Mouse (Mus musculus): ENCODE data around the gene Tjp2. TPM values are rescaled to one million over a fixed set of nuclear protein-coding genes. Genes with fewer than 3 reads are reported as not detected.
"Not testable (repeated sequence)": the region's sequence is repeated elsewhere in the genome, so short reads cannot be mapped to it uniquely, and the experiment has no call there.

Tjp2 gene
- total RNA-seq, 2 experiments from 2014 or later, result 3.7 TPM; not detected in 1

DNA sequence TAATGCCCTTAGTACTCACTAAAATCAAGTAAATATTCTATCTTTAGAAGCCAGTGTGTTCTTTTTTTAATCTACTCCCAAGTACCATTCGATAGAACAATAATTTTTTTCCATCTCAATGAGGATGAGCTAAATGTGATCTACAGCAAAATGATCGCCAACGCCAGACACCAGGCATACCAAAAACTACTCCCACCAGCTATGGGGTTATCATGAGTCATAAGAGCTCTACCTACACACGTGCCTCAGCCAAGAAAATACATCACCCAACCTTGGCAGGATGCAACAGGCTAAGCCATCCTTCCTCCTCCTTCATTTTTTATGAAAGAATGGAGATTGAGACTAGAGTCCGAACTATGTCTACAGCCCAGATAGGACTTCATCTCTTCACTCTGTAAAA is 31.9 kb downstream of the Tjp2 start:
- no peak for ATAC-seq (replicated peaks; ENCODE audit: low FRiP score, poor library complexity, severe bottlenecking)

DNA sequence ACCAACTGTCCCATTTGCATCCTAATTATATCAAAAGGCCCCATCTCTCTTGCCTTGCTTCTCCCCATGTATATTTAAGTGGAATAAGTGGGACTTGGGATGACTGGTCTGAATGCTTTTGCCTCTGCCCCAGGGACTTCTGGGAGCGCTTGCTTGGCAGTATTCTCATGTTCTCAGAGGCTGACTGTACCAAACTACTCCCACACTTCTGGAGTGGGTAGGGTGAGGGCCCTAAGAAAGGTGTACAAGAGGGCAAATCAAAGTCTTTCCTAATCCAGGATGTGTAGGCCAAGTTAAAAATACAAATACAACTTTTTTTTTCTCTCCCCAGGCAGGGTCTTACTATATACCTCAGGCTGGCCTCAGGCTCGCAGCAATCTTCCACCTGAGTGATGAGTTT is 37.0 kb downstream of the Tjp2 start:
- ATAC-seq (replicated peaks; ENCODE audit: low FRiP score, poor library complexity, severe bottlenecking), result no peak

DNA sequence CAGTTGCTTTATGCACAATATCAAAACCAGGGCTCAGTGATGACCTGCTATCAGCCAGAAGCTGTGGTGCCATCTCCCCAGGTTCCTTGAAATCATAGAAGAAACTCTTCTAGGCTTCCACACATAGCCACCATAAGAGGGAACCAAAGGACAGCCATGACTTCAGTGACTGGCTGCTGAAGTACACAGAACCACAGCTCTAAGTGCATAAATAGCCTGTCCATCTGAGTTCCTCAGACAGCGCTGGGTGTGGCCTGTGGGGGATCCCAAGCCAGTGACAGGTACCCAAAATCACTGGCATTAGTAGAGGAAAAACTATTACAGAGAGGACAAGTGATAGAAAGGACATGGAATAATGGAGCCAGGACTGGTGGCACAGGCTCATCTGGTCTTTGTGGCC is 37.5 kb downstream of the Tjp2 start:
- not testable (repeated sequence) for ATAC-seq (replicated peaks; ENCODE audit: low FRiP score, poor library complexity, severe bottlenecking)

DNA sequence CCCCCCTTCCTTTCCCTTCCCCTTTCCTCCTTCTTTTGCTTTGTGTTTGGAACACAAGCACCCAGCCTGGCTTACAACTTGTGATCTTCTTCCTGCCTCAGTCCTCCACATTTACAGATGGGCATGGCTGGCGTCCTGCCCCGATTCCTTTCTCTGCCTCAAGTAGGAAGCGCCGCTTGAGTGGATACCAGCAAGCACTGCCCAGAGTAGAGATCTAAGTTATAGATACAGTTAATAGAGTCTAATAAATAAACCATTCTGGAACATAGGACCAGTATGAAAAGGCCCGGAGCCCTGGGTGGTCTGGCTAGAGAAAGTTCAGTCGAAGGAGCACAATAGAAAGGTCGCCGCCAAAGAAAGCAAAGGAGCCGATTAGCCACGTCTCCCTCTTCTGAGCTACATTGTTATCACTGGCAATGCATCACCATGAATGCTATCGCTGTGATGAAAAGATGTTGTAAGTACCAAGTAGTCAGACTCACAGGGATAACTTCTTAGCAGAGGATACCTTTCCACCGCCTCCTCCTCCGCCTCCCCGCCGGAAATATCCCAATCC is 41.1 kb downstream of the Tjp2 start:
- ATAC-seq (replicated peaks; ENCODE audit: low FRiP score, poor library complexity, severe bottlenecking), result no peak

DNA sequence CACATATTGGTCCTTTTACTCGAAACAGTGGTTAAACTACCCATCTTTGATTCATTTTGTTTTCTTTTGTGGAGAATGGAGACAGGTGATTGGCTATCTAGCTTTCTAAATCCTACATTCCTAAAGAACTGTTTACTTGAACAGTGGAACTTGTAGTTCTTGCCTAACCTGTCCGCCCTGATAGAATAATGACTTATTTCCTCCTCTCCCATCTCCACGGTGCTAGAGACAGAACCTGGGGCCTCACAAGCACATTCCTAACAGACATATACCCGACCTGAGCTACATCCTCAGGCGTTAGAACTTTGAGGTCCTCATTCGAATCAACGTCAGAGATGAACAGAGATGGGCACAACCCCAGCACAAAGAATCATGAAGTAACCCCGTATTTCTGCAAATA is 44.4 kb downstream of the Tjp2 start:
- no peak for ATAC-seq (replicated peaks; ENCODE audit: low FRiP score, poor library complexity, severe bottlenecking)

DNA sequence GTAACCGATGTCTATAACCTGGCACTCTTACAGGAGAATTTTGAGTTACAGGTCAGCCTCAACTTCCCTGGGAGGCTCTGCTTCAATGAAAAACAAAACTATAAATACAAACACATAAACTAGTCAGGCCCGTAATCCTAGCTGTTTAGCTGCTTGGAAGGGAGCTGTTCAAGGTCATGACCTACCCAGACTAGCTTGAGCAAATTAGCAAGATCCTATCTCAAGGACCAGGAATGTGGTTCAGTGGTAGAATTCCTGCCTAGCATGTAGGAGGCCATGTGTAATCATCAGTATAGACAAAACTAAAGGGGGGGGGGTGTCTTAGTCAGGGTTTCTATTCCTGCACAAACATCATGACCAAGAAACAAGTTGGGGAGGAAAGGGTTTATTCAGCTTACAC is 46.7 kb downstream of the Tjp2 start:
- ATAC-seq (replicated peaks; ENCODE audit: low FRiP score, poor library complexity, severe bottlenecking), result no peak

DNA sequence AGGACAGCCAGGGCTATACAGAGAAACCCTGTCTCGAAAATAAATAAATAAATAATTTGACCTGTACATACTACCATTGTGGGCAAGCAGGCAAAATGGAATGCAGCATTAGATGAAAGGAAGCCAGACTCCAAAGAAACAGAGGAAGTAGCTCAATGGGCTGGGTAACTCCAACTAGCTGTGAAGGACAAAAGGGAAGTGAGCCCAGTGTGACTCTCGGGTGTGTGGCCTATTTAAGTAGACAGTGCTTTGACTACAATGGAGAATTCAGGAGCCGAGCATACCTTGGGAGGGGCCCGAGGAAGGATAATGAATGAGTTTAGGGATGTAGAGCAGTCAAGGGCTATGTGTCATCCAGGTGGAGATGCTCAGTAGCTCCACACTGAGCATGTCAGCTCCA is 48.1 kb downstream of the Tjp2 start:
- no peak for ATAC-seq (replicated peaks; ENCODE audit: low FRiP score, poor library complexity, severe bottlenecking)

DNA sequence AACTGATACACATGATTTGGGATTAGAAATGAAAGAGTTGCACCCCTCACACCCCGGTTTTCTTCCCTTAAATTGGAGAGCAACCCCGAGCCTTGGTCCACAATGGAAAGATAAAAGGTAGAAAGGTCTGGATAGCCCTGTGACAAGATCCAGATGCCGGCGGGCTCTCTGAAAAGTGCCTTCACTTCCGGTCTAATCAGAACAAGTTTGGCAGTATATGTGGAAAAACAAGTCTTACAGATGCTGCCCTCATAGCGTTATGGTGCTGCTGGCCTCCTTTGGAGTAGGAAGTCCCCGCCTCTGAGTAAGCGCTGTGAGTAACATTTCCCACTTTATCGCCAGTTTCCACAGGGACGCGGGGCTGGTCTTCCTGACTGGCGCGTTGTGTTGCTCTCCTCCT is 49.9 kb downstream of the Tjp2 start:
- ATAC-seq (replicated peaks; ENCODE audit: low FRiP score, poor library complexity, severe bottlenecking), result no peak

DNA sequence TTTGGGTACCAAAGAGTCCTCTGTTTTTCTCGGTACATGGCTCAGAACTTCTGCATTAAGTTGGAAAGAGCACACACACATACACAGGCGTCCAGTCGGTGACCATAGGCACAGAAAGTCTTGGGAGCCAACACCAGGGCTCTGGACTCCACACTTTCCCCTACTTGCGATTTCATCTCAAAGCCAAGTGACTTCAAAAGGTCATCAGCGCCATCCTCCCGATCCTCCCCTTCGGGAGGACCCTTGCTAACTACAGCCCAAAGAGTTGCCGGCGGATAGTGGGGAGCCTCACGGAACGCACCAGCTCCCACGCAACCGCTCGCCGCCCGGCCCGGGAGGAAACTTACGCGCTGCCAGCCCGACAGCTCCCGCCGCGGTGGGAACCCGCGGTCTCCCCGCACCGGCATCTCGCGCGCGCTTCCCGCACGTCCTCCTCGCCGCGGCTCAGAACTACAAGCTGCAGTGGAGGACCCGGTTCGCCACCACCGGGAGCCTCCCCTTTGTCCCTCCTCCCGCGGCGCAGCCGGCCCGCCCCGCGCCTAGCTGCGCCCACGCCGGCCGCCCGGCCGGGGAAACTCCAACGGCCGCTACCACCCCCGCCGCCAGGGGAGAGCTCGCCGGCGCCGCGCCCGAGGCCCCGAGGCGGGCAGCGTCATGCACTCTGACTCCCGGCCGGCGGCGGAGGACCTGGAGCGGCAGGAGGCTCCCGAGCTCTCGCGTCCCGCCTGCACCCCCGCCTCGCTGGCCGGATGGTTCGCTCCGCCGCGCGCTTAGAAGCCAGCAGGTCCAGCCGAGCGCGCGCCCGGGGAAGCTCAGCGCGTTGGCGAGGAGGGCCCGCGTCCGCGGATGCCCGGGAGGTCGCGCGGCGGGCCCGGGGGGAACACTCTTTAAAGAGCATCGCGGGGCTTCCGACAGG is 51.0 kb downstream of the Tjp2 start:
- ATAC-seq (replicated peaks; ENCODE audit: low FRiP score, poor library complexity, severe bottlenecking), result no peak

DNA sequence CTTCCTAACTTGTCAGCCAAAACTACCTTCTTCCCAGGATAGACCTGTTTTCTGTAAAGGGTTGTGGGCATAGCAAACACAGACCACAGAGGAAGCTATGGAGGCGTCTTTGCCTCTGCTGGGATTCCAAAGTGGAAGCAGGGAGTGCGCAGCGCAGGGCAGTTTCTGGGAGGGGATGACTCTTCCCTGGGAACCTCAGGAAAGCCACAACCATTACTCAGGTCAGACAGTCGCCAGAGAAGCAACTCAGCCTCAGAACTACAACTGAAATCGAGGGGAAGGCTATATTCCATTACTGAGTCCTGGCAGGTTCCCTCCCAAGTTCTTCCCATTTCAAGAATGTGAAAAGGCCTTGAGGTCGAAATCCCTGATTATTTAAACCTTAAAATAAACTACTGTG is 51.8 kb downstream of the Tjp2 start:
- no peak for ATAC-seq (replicated peaks; ENCODE audit: low FRiP score, poor library complexity, severe bottlenecking)

DNA sequence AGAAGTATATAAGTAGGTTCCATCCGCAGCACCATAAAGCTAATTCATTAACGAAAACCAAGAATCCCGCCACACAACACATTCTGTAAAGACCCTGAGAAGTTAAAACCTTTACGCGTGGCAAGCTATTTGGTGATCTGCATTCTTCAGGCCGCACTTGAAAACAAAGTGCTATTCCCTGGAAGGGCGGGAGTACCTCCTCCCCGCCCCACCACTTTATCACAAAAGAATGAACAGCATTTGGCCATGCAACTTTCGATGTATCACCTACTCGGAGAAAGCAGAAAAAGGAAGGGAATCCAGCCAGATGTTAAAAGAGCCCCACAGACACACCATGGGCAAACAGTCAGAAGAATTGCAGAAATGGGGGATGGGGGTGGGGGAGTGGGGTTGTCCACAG is 56.3 kb downstream of the Tjp2 start:
- no peak for ATAC-seq (replicated peaks; ENCODE audit: low FRiP score, poor library complexity, severe bottlenecking)

DNA sequence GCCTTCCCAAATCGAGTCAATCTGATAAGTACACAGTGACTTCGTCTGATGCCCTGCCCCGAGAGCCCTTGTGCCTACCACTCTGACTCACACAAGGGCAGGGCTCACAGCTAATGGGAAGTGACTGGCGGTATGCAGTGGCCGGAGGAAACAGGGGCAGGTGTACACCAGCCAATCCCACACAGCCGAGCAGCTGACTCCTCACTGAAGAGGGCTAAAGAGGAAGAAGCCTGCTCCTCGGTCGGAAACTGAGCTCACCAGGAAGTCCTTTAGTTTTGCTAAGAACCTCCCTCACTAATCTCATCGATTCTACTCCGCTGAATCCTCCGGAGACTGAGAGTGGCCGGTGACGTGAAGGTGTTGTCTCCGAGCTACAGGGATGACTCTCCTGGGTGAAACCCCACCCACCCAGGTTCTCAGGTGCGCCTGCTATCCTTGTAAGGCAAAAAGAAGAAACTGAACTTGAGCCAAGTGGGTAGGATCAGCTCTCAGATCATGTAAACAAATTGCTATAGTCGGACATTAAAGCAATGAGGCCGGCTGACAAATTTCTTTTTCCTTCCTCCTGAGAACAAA is 58.2 kb downstream of the Tjp2 start:
- no peak for ATAC-seq (replicated peaks; ENCODE audit: low FRiP score, poor library complexity, severe bottlenecking)

DNA sequence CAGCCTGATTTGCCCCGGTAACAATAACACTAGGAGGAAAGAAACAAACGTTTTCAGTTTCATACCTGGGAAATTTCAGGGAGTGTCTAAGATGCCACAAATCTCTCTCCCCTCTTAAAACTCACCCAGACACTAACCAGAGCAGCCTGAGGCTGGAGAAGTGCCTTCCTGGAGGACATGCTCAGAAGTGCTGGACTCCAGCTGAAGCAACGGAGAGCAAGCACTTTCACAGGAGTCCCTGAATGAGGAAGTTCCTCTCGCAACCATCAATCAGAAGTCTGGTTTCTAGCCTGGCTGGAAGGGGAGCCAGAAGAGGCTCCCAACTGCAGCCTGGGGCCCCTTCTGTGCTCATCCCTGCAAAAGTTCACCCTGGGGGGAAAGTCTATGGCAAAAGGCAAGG is 60.9 kb downstream of the Tjp2 start:
- ATAC-seq (replicated peaks; ENCODE audit: low FRiP score, poor library complexity, severe bottlenecking), result no peak

DNA sequence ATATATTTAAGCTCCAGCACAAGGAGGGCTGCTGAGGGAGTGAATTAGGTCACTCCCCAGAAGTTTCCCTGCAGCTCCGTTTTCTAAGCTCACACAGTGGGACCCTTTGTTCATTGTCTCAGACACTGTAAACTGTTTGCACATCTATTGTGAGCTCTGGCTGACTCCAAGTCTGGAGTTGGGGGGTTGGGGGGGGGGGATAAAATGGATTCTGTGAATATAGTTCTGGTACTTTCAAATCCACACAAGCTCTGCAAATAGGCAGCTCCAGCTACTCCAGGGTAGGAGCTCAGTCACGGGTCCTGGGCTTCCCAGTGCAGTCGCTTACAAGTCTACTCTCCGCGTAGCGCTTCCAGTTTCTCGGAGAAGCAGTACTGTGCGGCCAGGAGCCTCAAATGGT is 64.4 kb downstream of the Tjp2 start:
- no peak for ATAC-seq (replicated peaks; ENCODE audit: low FRiP score, poor library complexity, severe bottlenecking)

DNA sequence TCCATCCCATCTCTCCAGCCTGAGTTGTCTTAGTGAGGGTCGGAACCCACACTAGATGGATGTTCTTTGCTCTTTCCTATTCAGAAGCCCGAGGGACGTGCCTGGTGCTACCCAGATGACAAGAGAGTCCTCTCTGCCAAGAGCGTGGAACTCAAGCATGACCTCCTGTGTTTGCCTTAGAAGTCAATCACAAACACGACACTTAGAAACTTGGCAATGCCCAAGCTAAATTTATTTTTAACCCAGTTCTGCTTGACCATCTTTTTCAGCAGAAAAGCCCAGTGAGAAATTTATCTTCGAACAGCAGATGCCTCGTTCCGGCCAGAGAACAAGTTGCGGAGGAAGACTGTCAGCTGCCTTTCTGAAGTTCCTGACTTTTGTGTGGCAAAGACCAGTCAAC is 65.1 kb downstream of the Tjp2 start:
- no peak for ATAC-seq (replicated peaks; ENCODE audit: low FRiP score, poor library complexity, severe bottlenecking)

DNA sequence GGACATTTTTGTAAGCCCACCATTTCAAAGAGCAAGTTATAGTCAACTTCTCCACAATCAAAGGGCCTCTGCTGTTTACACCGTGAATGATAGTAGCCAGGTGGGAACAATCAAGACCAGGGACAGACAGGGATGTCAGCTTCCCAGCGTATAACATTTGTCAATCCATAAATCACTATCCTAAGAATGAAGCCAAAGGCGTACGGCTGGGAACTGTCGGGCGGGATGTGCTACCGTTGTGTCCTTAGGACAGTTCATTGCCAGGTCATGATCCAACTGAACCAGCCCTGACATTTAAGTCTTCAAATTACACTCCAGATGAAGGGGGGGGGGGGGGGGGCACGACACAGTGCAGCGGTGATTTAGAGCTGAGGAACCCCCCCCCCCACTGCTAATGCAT is 65.5 kb downstream of the Tjp2 start:
- ATAC-seq (replicated peaks; ENCODE audit: low FRiP score, poor library complexity, severe bottlenecking), result no peak

DNA sequence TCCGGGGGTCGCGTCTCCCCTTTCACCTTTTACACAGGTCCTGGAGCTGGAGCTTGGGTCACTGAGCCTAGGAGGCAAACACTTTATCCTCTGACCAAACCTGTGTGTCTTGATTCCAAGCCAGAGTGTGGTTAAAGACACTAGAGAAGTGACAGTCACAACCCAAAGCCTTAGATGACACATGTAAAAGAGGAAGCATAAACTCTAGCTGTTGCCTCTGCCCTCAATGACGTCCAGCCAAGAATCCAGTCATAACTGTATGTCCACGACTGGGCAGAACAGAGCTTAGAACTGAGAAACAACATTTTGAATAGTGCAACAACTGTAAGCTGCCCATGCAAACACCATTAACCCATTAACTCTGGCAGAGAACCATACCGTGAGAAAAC is 68.8 kb downstream of the Tjp2 start:
- no peak for ATAC-seq (replicated peaks; ENCODE audit: low FRiP score, poor library complexity, severe bottlenecking)

DNA sequence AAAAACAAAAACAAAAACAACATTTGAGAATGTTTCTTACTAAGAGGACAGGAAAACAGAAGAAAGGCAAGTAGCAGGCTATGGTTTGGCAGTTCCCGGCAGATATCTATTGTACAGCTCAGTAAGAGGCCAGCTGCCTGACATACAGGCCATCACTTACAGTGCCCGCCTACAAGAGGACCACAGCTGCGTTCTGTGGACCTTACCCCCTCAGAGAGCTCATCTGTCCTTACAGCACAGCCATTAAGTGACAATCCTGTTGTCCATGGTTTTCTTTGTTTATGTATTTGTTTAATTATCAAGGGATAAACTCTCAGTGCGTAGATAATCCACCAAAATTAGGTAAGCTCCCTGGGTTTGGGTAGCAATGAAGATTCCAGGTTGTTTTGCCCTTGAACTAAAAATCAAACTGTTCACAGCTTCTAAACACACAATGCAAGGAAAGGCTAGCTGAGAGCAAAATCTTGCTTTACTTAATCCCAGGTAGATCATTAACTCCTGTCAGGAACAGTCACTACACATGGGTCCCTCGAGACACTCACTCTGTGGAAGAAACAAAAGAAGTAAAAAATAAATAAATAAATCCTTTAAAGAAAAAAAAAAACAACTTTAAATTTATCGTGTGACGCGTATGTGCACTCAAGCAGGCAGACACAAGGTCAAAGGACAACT is 69.3 kb downstream of the Tjp2 start:
- ATAC-seq (replicated peaks; ENCODE audit: low FRiP score, poor library complexity, severe bottlenecking), result no peak

DNA sequence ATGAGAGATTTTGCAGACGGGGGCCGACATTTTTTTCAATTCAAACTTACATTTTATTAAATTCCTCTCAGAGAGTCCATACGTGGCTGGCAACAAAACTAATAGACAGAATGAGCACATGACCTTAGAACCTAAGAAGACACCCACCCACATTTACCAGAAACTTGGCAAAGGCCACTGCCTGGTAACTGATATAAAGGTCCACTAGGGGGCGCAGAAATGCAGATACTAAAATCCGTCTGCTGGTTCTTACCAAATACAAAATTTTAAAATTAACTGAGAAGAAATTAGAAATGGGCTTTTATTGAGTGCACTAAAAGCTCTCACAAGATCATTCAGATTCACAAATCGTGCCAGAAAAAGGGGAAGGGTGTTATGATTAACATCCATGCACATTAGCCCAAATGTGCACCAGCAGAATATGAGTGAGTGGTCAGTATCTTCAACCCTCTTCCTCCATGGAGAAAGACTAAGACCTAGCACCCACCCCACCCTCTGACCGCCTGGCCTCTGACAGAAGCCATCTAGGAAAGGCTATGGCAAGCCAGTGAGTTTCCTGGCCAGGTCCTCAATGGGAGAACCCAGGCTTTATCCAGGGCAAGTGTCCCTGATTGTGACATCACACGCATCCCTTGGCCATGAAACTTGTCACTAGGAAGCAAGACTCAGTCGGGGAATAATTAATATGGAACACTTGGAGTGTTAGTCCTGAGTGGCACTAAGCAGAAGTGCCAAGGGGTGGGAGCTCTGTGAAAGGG is 71.4 kb downstream of the Tjp2 start:
- ATAC-seq (replicated peaks; ENCODE audit: low FRiP score, poor library complexity, severe bottlenecking), result no peak

DNA sequence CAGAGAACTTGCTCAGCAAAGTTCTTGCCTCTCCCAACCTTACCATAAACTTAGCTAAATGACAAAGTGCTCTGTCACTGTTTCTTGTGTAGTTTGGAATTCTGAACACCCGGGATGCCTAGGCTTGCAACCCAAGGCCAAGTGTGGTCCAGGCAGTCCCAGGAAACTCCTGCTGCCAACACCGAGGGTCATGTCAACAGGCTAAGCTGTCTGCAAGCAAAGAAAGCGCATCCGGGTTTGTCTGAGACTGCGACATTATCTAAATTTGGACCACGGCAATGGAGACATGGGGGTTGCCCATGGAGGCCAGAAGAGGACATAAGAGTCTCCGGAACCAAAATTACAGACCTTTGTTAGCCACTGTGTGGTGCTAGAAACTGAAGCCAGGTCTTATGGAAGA is 80.8 kb downstream of the Tjp2 start:
- no peak for ATAC-seq (replicated peaks; ENCODE audit: low FRiP score, poor library complexity, severe bottlenecking)
